Mouse (Mus musculus): Measurements from ENCODE around the gene Cbarp.

The Cbarp gene

DNA sequence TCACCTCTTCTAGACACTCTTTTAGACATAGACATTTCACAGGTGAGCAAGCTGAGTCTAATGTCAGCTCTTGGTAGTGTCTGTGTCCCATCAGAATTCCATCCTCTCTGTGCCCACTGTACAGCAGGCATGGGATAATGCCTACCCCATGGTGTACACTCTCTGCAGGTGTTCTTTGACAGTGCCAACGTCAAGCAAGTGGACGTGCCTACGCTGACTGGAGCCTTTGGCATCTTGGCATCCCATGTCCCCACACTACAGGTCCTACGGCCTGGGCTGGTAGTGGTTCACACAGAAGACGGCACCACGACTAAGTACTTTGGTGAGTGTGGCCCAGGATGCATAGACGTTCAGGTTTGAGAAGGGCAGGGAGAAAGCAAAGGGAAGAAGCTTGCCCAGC is 3.0 kb upstream of the Cbarp start:
- no peak for DNase-seq (ENCODE audit: low read depth)

DNA sequence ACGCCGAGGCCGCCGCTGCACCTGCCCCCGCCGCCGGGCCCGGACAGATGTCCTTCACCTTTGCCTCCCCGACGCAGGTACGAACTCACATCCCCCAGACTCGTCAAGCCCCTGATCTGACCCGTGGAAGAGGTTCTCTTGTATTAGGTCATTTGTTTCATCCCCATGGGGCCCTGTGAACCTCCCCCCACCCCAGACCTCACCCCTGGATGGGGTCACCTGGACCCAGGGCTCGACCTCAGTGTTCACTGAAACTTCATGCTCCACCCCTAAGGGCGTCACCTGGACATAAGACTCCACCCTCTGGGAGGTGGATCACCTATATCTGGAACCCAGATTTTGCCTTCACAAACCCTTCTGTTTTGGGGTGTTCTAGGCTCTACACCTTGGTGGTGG is 1.9 kb upstream of the Cbarp start:
- DNase-seq (ENCODE audit: low read depth) = no peak

DNA sequence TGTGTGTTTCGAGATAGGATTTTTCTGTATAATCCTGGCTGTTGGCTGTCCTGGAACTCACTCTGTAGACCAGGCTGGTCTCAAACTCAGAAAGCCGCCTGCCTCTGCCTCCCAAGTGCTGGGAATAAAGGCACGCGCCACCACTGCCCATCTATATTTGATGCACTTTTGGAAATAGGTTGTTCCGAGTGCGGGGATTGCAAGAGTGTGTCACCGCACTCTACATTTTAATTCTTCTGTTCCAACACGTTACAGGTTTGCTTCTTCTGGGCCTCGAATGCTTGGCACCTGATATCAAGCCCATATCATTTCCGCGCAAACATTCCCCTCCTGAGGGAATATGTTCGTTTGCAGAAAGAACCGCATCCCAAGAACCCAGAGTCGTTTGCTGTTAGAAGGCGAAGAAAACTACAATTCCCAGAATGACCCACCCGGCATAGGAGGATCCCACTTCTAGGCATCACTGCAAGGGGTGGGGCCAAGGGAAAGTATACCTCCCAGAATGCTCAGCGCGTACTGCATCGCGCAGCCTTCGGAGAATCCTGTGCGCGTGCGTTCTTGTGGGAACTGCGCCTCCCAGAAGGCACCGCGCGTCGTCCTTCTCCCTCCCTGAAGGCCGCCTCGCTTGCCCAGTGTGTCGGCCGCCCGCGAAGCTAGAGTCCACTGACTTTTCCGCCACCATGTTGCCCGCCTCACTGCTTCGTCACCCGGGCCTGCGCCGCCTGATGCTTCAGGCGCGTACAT is 1.3 kb upstream of the Cbarp start:
- peak; percentile 99 for DNase-seq (ENCODE audit: low read depth)

DNA sequence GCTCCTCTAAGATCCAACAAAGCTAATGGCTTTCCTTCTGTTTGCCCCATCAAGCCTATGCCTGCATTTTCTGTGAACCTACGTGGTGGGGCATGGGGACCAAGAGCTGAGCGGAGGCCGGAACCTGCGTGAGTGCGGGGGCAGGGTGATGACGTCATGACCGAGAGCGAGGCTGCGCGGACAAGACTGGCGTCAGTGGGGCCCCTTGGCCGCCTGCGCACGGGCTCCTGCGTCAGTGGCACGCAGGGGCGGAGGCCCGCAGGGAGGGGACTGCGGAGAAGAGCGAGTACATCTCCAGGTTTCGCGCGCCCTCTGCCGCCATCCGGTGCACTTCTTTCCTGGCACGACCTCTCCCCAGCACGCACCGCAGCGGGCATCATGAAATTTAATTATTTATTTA is 608 bp upstream of the Cbarp start:
- DNase-seq (ENCODE audit: low read depth) = peak; percentile 92

DNA sequence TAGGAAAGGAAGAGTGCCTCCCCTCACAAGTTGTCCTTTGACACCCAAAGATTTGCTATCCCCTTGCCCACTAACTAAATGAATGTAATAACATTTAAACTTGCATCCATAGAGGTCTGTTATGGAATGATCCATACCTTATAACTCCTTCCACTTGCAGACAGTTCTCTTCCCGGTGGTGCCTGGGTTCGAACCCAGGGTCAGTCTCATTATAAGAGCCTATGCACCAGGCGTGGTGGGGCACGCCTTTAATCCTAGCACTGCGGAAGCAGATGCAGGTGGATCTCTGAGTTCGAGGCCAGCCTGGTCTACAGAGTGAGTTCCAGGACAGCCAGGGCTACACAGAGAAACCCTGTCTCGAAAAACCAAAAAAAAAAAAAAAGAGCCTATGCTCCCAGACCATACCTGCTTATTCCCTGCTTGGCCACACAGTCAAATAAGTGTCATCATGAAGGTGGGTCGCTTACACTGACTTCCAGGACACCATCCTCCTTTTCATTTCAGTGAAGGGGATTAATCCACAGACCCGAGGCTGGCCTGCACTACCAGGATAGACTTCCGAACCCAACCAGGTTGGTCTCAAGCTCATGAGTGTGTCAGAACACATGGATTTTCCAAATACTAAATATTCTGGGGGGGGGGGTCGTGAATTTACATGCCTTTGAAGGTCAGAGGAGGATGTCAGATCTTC is 515 bp downstream of the Cbarp start:
- no peak for DNase-seq (ENCODE audit: low read depth)

DNA sequence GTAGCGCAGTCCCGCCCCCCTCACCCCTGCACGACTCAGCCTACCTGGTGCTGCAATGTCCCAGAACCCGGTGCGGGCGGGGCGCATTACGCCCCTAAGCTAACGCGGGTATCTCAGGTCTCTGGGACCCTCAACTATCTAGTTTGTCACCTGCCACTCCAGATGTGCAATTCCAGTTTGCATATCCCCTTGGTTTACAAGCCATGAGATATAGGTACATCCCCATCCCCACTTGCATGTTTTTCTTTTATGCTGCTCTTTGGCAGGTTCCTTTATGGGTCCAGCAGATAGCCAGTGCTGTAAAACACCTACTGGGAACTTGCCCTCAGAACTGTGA is 1.2 kb downstream of the Cbarp start:
- DNase-seq (ENCODE audit: low read depth) = no peak

DNA sequence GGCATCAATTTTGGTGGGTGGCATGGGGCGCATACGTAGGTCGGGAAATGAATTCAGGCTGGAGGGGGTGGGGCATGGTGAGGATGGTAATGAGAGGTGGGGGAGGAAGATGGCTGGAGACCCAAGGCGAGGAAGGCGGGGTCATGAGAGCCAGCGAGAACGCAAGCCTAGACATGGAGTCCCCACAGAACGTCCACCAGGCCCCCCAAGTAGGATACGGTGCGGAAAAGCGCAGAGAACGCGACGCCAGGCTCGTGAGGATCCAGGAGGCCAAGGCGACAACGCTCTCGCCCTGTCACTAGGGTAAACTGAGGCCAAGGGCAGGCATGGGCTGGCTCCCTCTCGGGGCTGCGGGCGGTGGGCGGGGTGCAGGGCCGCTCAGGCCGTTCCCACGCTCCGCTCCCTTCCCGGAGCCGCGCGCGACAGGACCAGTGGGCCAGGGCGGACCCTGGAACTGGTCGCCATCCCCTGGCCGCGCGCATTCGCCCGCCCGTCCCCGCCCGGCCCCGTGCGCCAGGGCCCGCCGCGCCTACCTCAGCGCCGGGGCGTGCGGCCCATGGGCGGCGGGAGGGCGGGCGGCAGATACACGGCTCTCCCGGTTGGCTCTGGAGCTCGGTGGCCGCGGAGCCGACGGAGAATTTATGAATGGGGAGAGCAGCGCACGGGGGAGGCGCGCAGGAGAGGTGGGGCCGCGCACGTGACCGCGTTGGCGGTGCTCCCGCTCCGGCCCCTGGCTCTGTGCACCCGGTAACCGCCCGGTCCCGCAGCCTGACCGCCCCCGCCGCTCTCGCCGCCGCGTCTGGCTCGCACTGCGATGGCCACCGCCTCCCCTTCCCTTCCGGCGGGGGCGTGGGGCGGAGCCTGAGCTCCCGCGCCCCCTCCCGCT is 1.8 kb downstream of the Cbarp start, which contains the start of gene Atp5d:
Gene Atp5d (plus strand): TSS at position 80 of the 886 bp plus-strand sequence.
- DNase-seq (ENCODE audit: low read depth) = no peak

DNA sequence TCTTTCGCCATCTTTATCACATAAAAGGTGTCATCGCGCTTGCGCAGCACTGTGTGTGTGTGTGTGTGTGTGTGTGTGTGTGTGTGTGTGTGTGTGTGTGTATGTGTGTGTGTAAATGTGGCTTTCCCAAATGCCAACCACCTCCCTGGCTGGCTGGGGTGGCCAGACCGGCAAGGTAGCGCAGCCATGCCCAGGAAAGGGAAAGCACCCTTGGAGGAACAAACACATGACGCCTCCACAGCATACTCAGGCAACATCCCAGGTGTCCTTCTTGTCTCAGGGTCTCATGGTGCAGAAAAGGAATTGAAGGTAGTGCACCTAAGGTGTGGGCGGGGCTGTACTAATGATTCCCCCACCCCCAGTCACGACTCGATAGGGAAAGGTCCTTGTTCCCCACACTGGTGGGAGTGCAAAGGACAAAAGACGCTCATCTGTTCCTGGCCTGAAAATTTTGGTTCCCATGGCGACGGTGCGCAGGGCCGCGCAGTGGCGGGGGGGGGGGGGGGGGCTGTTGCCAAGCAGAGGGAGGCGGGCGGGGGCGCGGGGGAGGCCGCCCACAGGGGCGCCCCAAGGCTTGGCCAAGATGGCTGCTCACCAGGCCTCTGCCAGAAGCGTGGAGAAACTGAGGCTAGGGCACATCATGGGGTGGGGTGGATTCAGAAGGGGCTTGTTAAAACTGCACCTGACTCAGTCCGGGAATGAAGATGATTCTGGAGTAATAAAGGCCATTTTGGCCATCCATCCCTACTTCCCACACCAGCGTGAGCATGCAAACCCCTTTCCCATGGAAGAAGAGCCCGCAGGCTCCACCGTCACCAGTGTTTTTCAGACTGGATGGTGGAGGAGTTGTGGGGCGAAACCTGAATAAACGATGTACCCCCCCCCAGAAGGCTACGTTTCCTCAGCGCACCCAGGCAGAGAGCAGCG is 2.7 kb downstream of the Cbarp start:
- DNase-seq (ENCODE audit: low read depth) = no peak

DNA sequence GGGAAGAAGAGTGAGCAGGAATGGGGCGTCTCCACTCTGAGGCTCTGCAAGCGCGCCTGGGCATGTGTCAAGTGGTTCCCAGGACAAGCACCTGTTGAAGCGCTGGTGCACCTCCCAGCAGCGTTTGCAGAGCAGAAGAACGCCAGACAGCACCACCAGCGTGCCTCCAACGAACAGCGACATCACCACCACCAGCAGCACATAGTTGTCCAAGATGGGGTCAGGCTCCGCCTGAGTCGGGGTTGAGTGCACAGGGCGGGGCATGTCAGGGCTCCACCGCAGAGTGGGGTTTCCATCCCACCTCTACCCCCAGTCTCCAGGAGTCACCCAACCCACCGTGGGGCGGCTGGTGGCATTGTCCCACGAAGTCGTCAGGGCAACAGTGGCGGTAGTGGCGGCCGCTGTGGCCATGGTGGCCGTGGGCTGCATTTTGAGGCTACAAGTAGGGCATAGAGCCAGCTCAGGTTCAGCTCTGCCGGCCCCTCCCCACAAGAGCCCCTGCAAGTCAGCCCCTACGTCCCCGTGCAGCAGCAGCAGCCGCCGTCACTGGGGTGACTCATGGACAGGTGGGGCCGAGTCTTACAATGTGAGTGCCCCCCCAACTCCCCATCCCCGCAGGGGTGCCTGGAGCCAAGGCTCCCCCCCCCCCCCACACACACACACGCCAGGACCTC is 3.5 kb downstream of the Cbarp start:
- no peak for DNase-seq (ENCODE audit: low read depth)

DNA sequence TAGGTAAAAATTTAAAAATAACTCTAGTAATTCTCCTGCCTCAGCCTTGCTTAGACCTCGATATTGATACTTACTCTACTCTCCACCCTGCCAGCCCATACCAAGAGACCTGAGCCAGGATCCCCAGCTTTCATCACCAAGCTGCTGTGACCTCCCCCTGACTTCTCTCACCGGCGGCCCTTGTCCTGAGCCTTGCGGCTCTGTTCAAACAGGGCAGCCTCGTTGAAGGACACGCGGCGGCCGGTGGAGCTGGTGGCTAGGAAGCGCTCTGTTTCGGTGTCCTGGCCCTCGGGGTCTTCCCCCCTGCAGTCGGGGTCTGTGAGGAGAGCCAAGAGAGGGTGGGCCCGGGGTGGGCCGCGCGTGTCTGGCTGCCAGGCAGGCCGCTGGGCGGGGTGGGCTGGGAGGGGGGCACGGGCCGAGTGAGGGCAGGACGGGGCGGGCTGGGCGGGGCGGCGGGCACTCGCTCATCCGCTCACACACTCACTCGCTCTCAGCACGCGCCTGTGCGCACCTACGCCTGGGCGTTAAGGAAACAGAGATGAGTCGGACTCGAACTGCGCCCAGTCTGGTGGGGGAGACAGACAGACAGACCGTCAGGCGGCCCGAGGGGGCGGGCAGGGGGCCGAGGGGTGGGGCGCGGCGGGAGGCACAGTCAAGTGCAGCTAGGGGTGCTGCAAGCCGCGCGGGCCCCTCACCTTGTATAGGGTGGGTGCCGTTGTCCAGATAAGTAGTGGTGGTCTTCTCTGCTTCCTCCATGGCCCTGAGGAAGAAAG is 4.3 kb downstream of the Cbarp start:
- DNase-seq (ENCODE audit: low read depth) = no peak

DNA sequence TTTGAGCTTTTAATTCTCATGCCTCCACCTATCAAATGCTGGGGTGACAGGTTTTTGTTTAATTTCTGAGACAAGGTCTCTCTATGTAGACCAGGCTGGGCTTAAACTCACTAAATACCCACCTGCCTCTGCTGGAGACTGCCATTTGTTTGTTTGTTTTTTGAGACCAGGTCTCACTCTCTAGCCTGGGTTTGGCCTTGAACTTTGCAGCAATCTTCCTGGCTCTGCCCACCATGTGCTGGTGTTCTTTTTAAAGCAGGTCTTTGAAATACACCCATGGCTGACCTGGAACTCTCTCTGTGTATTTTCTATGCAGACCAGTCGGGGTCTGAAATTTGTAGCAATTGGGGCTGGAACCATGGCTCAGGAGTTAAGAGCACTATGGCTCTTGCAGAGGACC is 5.0 kb downstream of the Cbarp start:
- no peak for DNase-seq (ENCODE audit: low read depth)

DNA sequence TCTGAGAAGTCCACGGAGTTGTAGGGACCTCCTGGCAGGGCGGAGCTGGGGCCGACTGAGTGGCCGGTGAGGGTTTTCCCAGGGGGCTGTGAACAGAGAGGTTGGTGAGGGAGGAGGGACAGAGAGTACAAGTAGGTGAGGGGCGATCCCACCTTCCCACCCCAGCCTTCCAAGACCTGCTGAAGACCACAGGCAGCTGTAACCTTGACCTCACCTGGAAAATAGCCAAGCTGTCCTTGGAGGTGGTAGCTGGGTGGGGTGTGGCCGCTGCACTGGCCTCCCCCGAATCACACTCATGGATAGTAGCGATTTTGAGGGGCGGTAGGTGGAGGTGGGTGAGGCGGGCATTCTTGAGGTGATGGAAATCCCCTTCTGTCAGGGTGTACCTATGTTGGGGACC is 5.5 kb downstream of the Cbarp start:
- no peak for DNase-seq (ENCODE audit: low read depth)

DNA sequence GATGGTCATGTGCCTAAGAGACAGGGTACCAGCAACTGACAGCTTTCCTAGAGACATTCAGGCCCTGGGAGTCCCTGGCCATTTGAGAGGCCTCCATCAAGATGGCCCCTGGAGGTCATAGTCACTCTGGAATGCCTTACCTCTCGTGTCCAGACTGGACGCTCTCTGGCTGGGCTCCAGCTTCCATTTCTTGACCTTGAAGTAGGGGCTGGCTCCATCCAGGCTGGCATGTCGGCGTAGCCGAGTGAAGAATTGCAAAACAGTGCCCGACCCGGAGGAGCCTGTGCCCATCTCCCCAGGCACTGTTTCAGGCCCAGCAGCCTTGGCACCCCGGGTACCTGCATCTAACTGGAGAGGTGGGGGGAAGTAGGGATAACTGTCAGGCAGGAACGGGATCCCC is 6.2 kb downstream of the Cbarp start:
- DNase-seq (ENCODE audit: low read depth) = no peak

DNA sequence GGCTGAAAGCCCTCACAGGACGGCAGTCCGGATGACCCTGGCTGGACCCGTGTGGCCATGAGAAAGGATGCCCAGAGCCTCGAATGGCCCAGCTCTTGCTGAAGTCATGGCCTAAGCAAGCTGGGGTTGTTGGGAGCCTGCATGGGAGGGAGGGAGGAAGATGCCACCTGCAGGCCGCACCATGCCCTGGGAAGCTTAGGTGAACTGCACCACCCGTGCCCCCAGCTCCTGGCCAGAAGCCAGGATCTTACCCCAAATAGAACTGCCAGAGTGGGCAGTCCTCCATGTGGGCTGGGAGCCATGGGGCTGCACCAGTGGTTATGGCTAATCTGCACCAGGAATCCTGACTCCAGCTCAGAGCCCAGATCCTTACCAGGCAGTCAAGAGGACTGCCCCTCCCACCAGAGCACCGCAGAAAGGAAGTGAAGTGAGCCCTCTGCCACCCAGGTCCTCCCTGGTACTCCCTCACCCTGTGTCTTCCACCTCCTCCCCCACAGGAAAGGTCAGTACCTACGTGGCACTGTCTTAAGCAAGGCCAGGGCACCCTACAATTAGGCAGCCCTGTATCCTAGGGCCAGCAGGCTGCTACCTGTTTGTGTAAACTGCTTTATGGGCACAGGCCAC is 7.3 kb downstream of the Cbarp start:
- no peak for DNase-seq (ENCODE audit: low read depth)

DNA sequence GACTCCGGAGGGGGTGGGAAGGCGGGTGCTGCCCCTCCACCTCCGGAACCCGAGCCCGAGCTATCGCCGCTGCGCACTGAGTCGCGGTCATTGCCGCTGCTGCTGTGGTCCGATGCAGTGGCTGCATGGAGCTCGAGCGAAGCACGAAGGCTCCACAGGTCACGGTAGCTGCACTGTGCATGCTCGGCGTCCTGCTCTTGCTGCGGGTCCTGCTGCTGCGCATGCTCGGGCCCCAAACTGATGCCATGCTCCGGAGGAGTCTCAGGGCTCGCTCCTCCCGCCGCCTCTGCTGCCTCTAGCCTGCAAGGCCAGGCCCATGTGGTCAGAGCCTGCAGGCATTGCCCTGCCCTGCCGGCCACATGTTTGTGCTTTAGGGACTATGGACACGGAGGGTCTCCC is 8.7 kb downstream of the Cbarp start:
- no peak for DNase-seq (ENCODE audit: low read depth)

DNA sequence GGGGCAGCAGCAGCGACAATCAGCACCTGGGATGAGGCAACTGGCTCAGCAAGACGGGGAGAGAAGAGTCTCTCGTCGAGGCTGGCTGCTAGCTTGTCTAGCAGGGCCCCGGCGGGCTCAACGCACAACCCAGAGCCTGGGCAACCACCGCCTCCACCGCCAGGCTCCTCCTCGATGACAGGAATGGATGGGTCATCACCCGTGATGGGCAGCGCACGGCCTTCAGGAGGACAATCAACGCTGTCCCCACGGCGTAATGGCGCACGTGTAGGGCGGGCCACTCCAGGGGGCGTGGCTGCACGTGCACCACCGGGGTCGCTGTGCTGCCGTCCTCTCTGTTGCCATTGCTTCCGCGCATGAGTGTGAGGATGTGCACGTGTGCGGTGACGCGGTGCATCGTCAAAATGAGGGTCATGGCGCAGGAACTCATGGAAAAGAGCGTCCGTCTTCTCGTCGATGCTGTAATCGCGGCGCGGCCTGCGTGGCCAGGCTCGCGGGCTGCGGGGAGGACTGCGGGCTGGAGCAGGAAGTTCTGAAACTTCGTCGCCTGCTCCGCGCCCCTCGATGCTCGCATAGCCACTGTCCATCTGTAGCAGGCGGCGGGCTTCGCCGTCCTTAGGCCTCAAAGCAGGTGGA is 9.2 kb downstream of the Cbarp start:
- DNase-seq (ENCODE audit: low read depth) = no peak

DNA sequence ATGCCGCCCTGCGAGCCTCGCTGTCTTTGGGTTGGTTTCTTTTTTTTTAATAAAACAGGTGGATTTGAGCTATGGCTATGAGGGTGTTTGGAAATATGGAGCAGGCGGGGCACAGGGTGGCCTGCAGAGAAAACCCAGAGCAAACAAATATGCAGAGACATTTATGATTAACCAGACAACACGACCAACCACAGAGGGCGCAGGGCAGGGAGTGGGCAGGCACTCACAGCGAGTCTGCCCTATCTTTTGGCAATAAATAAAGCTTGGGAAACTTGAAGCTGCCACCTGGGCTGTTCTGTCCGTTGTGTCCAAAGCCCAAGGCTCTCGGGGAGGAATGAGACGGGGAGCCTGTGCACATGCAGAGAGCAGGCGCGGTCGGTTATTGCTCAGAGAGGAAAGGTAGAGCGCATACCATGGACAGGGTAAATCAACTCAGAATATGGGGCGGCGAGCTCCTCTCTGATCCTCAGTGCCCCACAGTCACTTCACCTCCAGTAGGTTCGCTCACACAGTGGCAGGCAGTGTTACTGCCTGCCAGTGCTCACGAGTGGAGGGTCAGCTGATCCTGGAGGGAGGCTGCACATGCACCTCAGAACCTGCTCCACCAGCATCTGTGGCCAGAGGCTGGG is 10.1 kb downstream of the Cbarp start:
- DNase-seq (ENCODE audit: low read depth) = no peak

DNA sequence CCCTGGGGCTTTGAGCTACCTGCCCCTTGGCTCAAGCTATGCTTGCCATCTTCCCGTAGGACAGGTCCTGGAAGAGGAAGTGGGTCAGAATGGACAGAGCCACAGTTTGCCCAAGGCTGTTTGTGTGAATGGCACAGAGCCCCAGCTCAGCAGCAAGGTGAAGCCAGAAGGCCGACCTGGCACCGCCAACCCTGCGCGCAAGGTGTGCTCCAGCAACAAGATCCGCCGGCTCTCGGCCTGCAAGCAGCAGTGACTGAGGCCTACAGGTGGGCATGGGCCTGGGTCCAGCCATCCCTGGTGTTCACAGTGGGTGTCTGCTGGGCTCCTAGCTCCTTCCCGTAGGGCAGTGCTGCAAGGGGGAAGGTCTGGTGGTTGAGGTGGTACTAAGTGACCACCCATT is 10.8 kb downstream of the Cbarp start:
- no peak for DNase-seq (ENCODE audit: low read depth)

DNA sequence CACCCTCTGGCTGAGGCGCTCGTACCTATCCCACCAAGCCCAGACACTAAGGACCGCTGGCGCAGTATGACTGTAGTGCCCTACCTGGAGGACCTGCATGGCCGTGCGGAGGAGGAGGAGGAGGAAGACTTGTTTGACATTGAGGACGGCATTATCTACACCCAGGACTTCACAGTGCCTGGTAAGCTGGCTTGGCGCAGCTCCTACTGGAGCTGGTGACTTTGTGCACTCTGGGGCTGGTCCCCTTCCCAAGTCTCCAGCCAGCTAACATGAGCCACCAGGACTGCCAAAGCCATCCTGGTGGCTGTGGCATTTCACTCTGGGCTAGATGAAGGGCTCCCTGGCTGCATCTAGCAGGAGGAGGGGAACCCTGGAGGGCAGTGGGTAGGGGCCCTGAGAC is 12.7 kb downstream of the Cbarp start:
- DNase-seq (ENCODE audit: low read depth) = no peak
